Mouse (Mus musculus) C2C12 (cell line): ENCODE measurements around the gene Prune1.

Experiments used
- CTCF ChIP-seq: IDR thresholded peaks from one replicate; pipeline ENCODE4 v1.5.1; 2011; ENCODE audit not compliant: control insufficient read depth, insufficient read depth, insufficient read length
- USF1 ChIP-seq: IDR thresholded peaks from one replicate; pipeline ENCODE4 v1.6.1; 2011; ENCODE audit warnings: low read depth, mild to moderate bottlenecking, control low read depth, moderate library complexity

- TF ChIP-seq CTCF (no peak), USF1 (no peak)
Measured at GRCm38 (mm10) chr3:95307100-95307499, 25.2 kb upstream of the Prune1 start, which contains the start of gene Anxa9.
